Mouse (Mus musculus) brain, embryonic 14.5 days (tissue): ENCODE data around the gene Ctf2.

Experiments
- CTCF ChIP-seq: fragments of 200-500 bp; IDR thresholded peaks from 2 replicates; pipeline ENCODE4 v1.5.1; 2012; ENCODE audit warnings: inconsistent platforms, mild to moderate bottlenecking, moderate library complexity, borderline replicate concordance; ENCODE audit not compliant: insufficient read depth, insufficient read length; ENCODE audit errors: extremely low read depth
- POLR2A ChIP-seq: fragments of 200-500 bp; IDR thresholded peaks from 2 replicates; pipeline ENCODE4 v1.6.1; 2012; ENCODE audit warnings: mild to moderate bottlenecking, inconsistent platforms, borderline replicate concordance; ENCODE audit not compliant: poor library complexity, insufficient read depth, insufficient read length, severe bottlenecking; ENCODE audit errors: extremely low read depth

DNA sequence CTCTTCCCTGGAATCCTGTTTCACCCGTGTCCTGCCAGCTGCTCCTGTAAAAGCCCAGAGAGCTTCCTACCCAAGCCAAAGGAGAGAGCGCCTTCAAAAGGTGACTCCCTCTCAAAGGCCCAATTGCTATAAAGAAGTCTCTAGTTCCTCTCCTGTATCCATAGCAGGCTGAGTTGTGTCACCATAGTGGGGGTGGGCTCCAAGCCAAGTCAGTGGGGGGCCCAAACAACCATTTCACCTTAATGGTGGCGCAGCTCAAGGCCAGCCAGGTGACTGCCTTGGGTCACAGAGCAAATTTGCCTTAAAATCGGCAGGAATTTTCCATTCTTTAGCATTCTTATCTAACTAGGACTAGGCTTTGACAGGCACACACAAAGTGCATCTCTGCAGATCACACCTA is 17.1 kb downstream of the Ctf2 start:
- no peak for TF ChIP-seq CTCF
- no peak for TF ChIP-seq POLR2A
